Mouse (Mus musculus) ovary, adult 18-20 months (tissue): ENCODE measurements around the gene Isg15.
"Not testable (repeated sequence)": the region's sequence is repeated elsewhere in the genome, so short reads cannot be mapped to it uniquely, and the experiment has no call there.

Source experiments
- DNase-seq: peaks from one replicate; pipeline ENCODE4 v3.0.0; 2022; ENCODE audit warnings: low spot score, mixed read lengths

Isg15 gene

GRCm38 (mm10) chr4:156154771-156155170 lies 45.8 kb downstream of the Isg15 start:
- no peak for DNase-seq

GRCm38 (mm10) chr4:156150887-156151286 lies 49.7 kb downstream of the Isg15 start:
- not testable (repeated sequence) for DNase-seq
